Mouse (Mus musculus): Measurements from ENCODE around the gene Nek10.
"Not testable (repeated sequence)": the region's sequence is repeated elsewhere in the genome, so short reads cannot be mapped to it uniquely, and the experiment has no call there.

Nek10 gene

GRCm38 (mm10) chr14:14871121-14871520, 67.9 kb downstream of the Nek10 start:
- no peak for DNase-seq

- DNase-seq: no peak
Observed at GRCm38 (mm10) chr14:14871700-14872099, 68.5 kb downstream of the Nek10 start.

- DNase-seq: no peak
Observed at GRCm38 (mm10) chr14:14893932-14894652, 90.9 kb downstream of the Nek10 start.

GRCm38 (mm10) chr14:14894776-14895175, 91.6 kb downstream of the Nek10 start:
- DNase-seq: no peak

GRCm38 (mm10) chr14:14895363-14895762, 92.1 kb downstream of the Nek10 start:
- no peak for DNase-seq

- no peak for DNase-seq
Observed at GRCm38 (mm10) chr14:14896399-14897136, 93.4 kb downstream of the Nek10 start.

- peak; percentile 75 for DNase-seq
Observed at GRCm38 (mm10) chr14:14904750-14905529, 101.7 kb downstream of the Nek10 start.

GRCm38 (mm10) chr14:14905530-14905852, 102.3 kb downstream of the Nek10 start:
- DNase-seq: peak; percentile 22

GRCm38 (mm10) chr14:14925615-14926014, 122.4 kb downstream of the Nek10 start:
- no peak for DNase-seq

- DNase-seq: no peak
Observed at GRCm38 (mm10) chr14:14927559-14927958, 124.3 kb downstream of the Nek10 start.

- no peak for DNase-seq
Observed at GRCm38 (mm10) chr14:14934977-14935376, 131.8 kb downstream of the Nek10 start.

- no peak for DNase-seq
Observed at GRCm38 (mm10) chr14:14945930-14946329, 142.7 kb downstream of the Nek10 start.

- no peak for DNase-seq
Observed at GRCm38 (mm10) chr14:14949023-14949422, 145.8 kb downstream of the Nek10 start.

GRCm38 (mm10) chr14:14951808-14952207, 148.6 kb downstream of the Nek10 start:
- DNase-seq: no peak

- no peak for DNase-seq
Observed at GRCm38 (mm10) chr14:14959780-14960440, 156.7 kb downstream of the Nek10 start.

GRCm38 (mm10) chr14:14960441-14960988, 157.3 kb downstream of the Nek10 start:
- DNase-seq: no peak

GRCm38 (mm10) chr14:14970633-14971032, 167.4 kb downstream of the Nek10 start:
- no peak for DNase-seq

- no peak for DNase-seq
Observed at GRCm38 (mm10) chr14:14971056-14971455, 167.8 kb downstream of the Nek10 start.

GRCm38 (mm10) chr14:14974156-14974555, 170.9 kb downstream of the Nek10 start:
- DNase-seq: no peak

GRCm38 (mm10) chr14:14984106-14984505, 180.9 kb downstream of the Nek10 start:
- not testable (repeated sequence) for DNase-seq

- peak; percentile 73 for DNase-seq
Observed at GRCm38 (mm10) chr14:14984710-14985647, 181.8 kb downstream of the Nek10 start.

- no peak for DNase-seq
Observed at GRCm38 (mm10) chr14:14987403-14987802, 184.2 kb downstream of the Nek10 start.
